Mouse (Mus musculus): ENCODE data around the gene Syn3.
"Not testable (repeated sequence)": the region's sequence is repeated elsewhere in the genome, so short reads cannot be mapped to it uniquely, and the experiment has no call there.

The Syn3 gene

DNA sequence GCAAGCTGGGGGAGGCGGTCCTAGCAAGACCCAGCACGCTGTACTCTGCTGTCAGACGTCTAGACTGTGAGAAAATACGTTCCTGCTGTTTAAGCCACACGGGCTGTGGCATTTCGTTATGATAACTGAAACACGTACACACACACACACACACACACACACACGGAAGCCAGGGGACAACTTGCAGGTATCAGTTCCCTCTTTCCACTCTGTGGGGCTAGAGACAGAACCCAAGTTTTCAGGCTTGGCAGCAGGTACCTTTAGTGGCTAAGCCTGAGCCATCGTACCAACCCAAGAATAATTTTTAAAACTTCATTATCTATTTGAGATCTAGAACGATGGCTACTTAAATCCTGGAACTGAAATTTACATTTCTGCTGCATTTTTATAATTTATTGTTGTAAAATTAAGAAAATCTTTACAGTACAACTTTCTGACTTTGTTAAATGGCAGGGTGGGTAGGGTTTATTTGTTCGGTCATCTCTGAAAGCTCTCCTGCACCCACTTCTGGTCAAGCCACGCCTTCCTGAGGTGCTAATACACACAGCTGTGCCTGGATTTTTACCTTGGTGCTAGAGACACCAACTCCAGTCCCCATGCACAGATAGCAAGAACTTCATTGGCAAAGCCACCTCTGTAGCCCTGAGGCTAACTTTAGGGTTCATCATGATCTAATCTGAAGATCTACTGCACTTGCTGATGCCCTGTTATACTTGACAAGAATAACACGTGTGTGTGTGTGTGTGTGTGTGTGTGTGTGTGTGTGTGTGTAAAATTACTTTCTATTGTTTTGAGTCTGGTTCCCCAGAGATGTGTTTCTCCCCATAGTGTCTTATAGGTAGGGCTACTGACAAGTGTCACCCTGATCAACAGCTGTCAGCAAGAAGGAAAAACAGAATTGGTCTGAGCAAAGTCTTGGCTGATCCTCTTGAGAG lies 29.8 kb downstream of the Syn3 start:
- no peak for DNase-seq (ENCODE audit: low read depth, low spot score)

DNA sequence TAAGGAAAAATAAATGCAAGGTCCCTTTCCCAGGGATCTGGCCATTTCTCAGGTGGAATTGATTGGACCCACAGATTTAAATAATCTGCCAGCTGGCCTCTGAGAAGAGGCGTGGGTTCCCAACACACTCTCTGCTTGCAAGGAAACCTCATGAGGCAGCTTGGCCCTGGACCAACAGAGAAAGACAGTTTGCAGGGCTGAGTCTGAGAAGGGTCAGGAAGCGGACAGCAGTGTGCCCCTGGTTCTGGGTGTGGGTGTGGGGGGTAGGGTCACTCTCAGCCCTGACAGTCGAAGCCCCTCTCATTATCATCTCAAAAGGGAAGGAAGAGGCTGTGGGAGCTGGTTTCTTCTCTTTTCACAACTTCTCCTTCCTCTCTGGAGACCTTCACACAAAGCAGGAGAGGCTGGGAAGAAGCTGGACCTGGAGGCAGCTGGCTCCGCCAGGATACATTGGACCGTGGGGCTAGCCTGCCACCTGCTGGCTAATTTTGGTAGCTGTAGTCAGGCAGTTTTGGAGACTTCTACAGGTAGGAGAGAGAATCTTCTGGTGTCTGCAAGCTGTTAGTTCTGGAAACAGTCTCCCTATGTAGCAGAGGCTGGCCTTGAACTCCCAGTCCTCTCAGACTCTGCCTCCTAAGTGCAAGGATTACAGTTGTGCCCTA lies 35.0 kb downstream of the Syn3 start:
- DNase-seq (ENCODE audit: low read depth, low spot score), result peak; percentile 64

DNA sequence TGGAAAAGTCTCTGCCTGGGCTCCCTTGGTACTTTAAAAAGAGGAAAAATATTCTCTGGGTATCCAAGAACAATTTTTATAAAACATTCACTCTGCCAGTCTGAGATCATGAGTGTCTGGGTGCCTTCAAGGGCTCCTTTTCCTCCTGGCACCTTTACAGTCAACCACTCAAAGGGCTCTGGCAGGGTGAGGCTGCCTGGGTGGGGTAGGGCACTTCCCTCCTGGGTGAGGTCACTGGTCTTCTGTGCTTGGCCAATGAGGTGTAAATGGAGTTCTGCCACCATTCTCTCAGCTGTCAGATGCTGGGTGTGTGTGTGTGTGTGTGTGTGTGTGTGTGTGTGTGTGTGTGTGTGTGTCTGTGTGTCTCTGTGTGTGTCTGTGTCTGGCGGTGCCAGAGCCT lies 39.1 kb downstream of the Syn3 start:
- DNase-seq (ENCODE audit: low read depth, low spot score), result no peak

DNA sequence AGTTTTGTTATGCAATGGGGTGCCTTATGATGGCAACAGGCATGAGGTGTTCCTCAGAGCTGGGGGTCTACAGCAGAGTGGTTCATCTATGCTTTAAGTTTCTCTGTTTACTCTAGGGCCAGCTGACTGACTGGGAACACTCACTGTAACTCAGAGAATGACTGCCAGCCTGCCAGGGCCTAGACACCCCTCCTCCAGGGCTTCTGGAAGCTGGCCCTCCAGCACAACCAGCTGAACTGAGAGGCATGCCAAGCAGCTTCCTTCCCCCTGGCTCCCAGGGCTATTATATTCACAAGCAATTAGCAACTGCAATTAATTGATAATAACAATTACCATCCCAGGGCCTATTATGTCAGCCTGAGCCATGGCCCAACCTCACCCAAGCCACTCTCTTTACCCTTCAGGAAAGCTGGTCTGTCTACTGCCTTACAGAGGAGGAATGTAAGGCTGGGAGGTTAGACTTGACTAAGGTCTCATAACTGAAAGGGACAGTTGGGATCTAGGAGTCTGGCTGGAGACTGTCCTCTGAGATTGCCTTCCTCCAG lies 41.0 kb downstream of the Syn3 start:
- no peak for DNase-seq (ENCODE audit: low read depth, low spot score)

DNA sequence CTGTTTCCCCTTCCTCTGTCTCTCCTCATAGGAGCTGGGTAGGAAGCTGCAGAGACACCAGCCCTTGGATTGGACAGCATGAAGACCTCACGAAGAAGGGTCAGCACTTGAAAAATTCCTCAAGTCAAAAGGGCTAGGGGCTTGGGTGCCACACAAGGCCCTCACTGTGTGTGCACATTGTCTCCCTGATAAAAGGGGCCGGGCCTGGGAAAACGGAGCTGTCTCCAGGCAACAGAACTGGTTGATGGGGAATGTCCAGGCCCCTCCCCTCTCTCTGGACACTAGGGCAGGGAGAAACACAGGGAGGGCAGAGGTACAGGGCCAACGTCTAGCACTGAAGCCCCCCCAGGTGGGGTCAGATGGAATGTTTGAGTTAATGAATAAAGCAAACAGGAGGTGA lies 41.5 kb downstream of the Syn3 start:
- DNase-seq (ENCODE audit: low read depth, low spot score), result no peak

DNA sequence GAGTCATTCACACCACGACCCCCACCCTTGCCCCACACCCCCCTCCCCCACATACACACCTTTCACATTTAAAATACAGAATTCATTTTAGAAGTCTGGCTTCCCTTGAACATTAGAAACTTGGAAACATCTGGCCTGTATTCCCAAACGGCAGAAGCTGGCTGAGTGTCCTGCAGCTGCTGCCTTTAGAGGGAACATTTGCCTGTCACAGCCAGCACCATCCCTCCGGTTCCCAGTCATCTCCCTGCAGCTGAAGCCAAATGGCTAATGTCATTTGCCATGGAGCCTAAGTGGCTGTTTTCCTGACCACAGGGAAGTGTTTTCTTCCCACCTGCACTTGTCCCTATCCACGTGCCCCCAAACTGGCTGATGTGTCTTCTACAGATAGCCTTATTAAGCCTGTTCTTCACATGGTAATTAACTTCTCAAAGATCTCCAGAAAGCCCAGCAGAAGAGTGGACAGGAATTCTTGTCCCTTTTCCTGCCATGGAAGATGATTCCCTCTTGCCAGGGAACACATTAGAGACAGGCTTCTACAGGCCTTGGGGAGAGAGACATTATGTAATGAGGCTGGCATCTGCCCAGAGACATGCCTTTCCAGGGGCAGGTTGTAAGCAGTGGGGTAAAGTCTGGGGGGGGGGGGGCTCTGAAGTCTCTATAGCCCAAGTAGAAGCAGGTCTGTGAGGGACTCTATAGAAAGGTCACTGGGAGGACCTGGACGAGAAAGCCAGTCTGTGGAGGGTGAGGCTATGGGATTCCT lies 43.2 kb downstream of the Syn3 start:
- no peak for DNase-seq (ENCODE audit: low read depth, low spot score)

DNA sequence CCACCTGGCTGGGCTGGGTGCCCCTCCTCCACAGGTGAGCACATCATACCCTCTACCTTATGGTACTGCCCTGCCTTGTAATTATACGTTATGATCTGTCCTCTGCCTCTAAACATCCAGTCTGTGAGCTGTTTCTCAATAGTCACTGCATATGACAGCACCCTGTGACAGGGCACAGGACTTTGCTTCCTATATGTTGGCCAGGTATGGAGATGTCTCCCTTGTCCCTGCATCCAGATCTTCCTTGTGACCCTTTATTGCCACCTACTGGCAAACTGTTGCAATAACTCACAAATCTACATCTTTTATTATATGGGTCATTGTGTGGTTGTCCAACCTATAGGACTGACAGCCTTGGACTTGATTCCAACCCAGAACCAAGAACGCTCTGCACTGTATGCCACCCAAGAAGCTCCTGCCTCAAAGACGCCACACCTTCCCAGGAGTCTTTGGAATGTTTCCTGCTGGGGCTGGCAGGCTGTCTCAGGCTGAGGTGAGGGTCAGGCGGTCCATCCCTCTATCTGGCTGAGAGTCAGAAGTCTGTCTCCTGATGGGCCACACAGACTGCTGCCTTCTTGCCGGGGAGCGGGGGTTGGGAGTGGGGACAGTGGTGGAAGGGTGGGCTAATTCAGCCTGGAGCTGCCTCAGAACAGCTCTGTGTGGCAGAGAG lies 46.2 kb downstream of the Syn3 start:
- DNase-seq (ENCODE audit: low read depth, low spot score), result peak; percentile 54

DNA sequence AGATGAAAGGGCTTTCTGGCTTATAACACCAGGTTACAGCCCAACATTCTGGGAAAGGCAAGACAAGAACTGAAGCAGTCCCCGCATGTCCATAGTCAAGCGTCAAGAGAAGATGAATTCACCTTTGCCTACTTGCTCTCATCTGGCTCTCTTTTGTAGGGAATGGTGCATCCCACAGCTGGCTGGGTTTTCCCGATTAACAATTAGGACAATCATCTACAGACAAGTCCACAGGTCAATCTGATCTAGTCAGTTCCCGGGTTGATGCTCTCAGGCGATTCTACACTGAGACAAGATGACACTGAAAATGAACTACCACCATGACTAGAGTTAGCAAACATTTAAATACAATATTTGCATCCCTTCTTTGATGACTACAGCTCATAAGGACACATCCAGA lies 47.4 kb downstream of the Syn3 start:
- DNase-seq (ENCODE audit: low read depth, low spot score), result no peak

DNA sequence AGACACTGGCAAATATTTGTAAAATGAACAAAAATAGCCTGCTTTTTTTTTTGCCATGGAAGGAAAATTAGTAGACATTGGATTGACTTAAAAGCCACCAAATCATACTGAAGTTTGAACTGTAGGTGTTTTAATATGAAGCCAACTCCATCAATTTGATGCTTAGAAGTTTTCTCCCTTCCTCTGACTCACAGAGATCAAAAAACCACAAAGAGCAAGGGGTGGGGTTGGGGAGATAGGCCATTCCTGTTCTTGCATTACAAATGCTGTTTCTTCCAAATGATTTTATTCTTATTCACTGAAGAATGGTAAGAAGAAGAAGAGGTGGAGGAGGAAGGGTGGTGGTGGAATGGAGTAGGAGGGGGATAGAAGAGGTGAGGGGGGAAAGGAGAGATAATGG lies 52.0 kb downstream of the Syn3 start:
- no peak for DNase-seq (ENCODE audit: low read depth, low spot score)

DNA sequence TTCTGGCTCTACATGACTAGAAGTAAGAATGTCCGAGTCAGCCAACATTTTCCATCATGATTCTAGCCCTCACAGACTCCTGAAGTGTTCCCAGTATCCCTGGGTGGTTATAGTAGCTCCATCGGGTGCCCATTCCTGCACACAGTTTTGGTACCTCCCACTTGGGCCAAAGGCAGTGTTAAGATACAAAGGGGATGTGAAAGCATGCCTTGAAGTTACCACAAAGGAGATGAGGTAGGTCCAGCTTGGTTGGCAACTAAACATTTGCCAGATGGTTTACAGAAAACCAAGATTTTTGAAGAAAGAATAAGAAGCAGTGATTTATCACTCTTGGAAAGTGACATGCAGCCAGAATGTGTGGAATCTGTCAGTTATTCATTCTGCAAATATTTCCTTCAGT lies 53.5 kb downstream of the Syn3 start:
- no peak for DNase-seq (ENCODE audit: low read depth, low spot score)

DNA sequence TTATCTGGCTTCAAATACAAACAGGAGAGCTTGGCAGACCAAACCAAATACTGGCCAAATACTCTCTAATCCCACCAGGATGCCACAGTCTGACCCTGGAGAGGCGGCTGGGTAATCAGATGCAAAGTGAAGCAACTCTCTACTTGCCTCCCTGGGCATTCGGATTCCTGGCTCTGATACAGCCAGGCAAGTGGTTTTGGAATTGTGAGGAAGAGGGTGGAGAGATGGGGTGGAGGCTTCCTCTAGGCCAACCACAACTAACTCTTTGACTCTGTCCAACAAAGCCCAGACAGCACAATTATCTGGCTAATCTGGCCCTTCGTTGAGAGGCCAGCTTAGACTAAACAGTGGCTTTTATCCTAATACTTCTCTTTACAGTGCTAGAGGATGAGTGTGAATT lies 54.0 kb downstream of the Syn3 start:
- no peak for DNase-seq (ENCODE audit: low read depth, low spot score)

DNA sequence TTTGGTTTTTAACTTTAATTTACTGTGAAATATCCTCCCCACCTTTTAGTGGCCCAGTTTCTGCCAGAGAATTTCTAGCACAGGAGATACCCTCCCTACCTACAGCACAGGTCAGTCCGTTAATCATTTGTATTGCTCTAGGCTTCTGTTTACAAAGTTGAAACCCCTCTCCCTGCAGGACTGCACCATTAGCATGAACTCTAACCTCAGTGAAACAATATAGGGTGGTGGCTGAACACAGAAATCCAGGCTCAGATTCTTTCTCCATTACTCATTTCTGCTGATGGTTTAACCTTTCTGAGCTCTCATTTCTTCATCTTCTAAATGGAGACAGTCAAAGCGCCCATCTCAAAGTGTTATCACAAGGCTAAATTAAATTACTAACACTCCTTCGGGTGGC lies 56.9 kb downstream of the Syn3 start:
- DNase-seq (ENCODE audit: low read depth, low spot score), result no peak

DNA sequence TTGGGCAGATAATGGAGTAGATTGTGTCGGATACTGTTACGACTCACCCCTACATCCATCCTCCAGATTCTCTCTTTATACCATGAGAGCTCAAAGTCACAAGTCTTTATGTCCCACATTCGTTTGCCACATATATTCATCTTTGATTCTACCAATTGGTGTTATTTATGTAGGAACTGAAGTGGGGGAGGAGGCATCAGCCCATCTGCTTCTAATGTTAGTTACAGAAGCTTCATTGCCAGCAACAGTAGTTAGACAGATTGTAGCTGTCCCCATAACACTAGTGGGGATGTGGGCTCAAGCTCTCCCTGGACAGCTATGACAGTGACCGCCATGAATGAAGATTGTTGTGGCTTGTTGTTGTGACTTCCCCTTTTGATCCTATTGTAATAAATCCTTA lies 59.1 kb downstream of the Syn3 start:
- DNase-seq (ENCODE audit: low read depth, low spot score), result no peak

DNA sequence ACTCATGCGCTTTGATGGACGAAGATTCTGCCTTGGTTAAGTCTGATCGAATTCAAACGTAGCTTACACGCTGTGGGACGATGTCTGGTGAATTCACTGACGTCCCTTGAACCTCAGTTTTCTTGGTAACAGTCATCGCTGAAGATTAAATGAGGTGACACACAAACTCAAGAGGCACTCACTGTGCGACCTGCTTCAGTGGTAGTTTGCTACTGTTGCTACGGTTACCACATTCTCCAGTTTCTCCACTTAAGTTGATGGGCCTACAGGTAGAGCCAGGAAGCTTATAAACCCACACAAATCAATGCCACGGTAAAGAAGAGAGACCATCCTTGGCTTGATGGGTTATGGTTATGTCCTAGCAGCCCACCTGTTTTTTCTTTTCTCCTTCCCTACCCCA lies 61.4 kb downstream of the Syn3 start:
- DNase-seq (ENCODE audit: low read depth, low spot score), result no peak

DNA sequence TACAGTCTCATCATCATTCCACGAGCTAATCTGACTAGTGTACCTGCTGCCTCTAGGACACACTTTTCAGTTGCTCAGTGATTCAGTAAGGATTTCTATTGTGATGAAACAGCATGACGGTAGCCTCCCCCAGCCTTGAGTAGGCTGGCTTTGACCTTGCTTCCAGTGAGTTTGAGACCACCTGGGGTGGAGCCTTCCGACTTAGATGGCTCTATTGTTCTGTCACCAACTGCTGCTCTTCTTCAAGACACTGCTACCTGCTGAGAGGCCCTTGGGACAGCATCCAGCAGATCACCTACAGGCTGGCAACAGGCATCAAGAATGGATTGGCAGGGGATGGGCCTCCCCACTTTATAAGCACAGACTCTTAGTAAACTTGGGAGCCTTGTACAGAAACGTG lies 63.7 kb downstream of the Syn3 start:
- not testable (repeated sequence) for DNase-seq (ENCODE audit: low read depth, low spot score)

DNA sequence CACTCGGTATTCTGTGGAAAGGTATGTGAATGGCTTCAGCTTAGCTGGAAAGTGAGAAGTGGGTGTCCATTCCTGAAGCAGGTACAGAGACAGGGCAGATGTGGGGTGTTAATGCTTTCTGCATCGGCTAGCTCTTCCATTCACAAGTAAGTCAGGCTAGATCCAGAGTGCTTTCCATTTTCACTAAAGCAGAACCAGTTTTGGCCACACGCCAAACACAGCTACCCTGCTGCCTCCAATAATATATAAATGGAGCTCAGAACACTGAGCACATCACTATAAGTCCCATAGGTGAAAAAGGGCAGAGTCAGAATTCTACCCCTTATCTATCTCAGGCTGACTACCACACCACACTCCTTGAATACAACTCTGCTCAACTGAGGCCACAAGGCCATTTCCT lies 69.0 kb downstream of the Syn3 start:
- DNase-seq (ENCODE audit: low read depth, low spot score), result no peak

DNA sequence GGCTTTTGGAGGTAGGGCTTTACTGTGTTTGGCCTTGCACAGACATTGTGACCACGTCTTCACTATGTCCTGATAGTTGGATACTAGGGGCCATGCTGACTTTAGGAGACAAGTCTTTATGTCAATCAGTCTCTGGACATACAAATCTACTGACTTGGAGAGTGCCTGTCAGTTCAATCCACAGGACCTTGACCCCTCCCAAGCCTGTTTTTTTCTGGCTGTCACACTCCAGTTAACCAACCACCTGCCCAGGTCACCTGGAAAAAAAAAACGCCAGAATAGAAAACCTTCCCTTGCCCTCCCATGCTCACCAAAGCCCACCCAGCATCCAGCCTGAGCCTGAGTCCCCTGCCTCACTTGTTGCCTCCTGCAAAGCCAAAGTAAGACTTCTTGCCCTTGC lies 70.7 kb downstream of the Syn3 start:
- DNase-seq (ENCODE audit: low read depth, low spot score), result no peak

DNA sequence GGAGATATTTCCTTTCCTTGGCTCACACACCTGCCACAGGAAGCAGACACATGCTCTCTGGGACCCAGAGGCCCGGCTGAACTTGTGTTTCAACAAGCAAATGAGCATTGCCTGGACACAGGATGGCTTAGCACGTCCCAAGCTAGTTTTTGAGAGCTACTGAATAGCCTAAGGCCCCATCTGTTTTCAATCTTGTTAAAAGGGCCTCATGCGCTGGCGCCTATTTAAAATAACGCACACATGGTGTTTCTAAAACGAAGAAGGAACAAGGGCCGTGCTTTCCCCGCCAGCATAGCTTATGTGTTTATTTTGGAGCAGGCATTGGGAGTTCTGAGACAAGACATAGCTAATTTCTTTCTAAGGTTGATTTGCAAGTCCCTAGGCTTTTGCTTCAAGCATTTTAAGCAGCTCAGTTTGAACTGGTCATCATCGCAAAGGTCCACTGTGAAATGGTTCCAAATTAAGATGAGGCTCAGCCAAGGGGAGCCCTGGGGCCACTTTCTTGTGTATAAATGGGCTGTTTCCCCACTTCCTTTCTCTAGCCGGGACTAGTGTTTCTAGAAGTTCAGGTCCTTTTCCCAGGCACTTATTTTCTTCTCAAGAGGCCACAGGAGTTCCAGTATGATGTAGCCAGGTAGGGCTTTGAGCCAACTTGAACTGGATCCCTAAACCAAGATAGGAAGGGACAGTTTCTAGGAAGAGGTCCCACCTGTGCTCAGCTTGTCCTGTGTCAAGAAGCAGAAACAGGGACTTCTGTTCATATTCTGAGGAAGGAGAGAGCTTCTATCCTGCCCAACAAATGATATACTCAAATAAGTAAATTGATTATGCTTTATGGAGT lies 72.8 kb downstream of the Syn3 start:
- DNase-seq (ENCODE audit: low read depth, low spot score), result no peak

DNA sequence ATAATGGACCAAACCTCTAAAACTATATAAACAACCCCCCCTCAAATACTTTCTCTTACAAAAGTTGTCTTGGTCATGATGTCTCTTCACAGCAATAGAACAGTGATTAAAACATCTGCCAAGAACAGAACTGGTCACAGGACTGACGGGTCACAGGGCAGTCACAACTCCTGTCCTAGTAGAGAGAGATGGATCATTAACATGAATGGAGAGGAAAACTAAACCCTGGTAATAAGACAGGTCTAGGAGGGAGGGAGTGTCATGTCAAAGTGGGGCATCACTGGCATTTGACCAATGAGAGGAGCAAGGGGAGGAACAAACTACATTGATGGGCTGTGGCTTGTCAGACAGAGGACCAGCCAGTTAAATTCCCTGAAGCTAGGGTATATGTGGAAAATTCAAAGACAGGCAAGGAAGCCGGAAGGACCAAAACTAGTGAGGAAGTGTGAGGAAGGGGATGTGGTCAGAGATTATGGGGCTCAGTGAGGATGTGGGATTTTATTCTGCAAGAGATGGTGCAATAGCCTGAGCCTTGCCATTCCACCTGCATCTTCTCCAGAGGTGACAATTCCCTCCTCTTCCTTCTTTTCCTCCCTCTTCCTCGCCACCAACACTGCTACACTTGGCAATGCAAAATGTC lies 76.8 kb downstream of the Syn3 start:
- DNase-seq (ENCODE audit: low read depth, low spot score), result no peak

DNA sequence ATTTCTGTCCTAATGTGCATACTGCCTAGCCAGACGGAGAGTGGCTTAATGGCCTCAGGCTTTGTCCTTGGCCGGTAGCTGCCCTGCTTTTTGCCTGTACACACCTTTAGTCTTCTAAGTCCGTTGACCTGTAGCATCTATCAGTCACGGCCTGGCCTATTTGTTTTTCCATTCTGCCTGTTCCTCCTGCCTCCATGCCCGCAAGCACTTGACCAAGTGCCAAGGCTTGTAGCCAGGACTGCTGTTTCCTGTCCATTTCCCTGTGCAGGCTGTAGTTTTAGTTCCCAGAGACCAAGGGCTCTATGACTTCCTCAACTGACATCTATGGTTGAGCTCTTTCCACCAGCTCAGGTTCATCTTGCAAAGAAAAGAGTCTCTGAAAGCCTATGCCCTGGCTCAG lies 79.8 kb downstream of the Syn3 start:
- no peak for DNase-seq (ENCODE audit: low read depth, low spot score)

Measured in retina, postnatal 7 days (tissue).